Mouse (Mus musculus) telencephalon, adult 2 months (tissue): ENCODE data around the gene Nkiras1.
"Not testable (repeated sequence)": the region's sequence is repeated elsewhere in the genome, so short reads cannot be mapped to it uniquely, and the experiment has no call there.

Experiments
- DNase-seq: peaks from one replicate; pipeline ENCODE4 v3.0.0-alpha.2; 2011; ENCODE audit warnings: low read depth, low spot score

Nkiras1 gene

GRCm38 (mm10) chr14:18270529-18271441 lies at the start of gene Nkiras1, which contains the start of gene Rpl15:
TSS of gene Nkiras1 (plus strand) at chr14:18271136.
TSS of gene Rpl15 (minus strand) at chr14:18271391.
- peak; percentile 99 for DNase-seq

GRCm38 (mm10) chr14:18221977-18222376 lies 49.0 kb upstream of the Nkiras1 start:
- no peak for DNase-seq

- not testable (repeated sequence) for DNase-seq
Measured at GRCm38 (mm10) chr14:18225431-18225830, 45.5 kb upstream of the Nkiras1 start.

- DNase-seq = not testable (repeated sequence)
Measured at GRCm38 (mm10) chr14:18226181-18226580, 44.8 kb upstream of the Nkiras1 start.

- not testable (repeated sequence) for DNase-seq
Measured at GRCm38 (mm10) chr14:18229751-18230150, 41.2 kb upstream of the Nkiras1 start.

GRCm38 (mm10) chr14:18231866-18232265 lies 39.1 kb upstream of the Nkiras1 start:
- not testable (repeated sequence) for DNase-seq

- DNase-seq = no peak
Measured at GRCm38 (mm10) chr14:18233076-18233475, 37.9 kb upstream of the Nkiras1 start.

- no peak for DNase-seq
Measured at GRCm38 (mm10) chr14:18233981-18234960, 36.7 kb upstream of the Nkiras1 start.

- DNase-seq = not testable (repeated sequence)
Measured at GRCm38 (mm10) chr14:18236496-18237235, 34.3 kb upstream of the Nkiras1 start.

- DNase-seq = no peak
Measured at GRCm38 (mm10) chr14:18237381-18237780, 33.6 kb upstream of the Nkiras1 start.

GRCm38 (mm10) chr14:18238131-18238749 lies 32.7 kb upstream of the Nkiras1 start:
- DNase-seq = peak; percentile 76

- DNase-seq = peak; percentile 97
Measured at GRCm38 (mm10) chr14:18238750-18239731, 31.9 kb upstream of the Nkiras1 start, which contains the start of gene Nr1d2. TSS of gene Nr1d2 (minus strand) at chr14:18239127.

- DNase-seq = no peak
Measured at GRCm38 (mm10) chr14:18240132-18240531, 30.8 kb upstream of the Nkiras1 start.

- no peak for DNase-seq
Measured at GRCm38 (mm10) chr14:18241786-18242185, 29.1 kb upstream of the Nkiras1 start.

- DNase-seq = no peak
Measured at GRCm38 (mm10) chr14:18242638-18243130, 28.3 kb upstream of the Nkiras1 start.

GRCm38 (mm10) chr14:18261203-18261602 lies 9.7 kb upstream of the Nkiras1 start:
- DNase-seq = no peak

- DNase-seq = peak; percentile 35
Measured at GRCm38 (mm10) chr14:18263427-18263826, 7.5 kb upstream of the Nkiras1 start.

- DNase-seq = not testable (repeated sequence)
Measured at GRCm38 (mm10) chr14:18269947-18270528, 898 bp upstream of the Nkiras1 start.

GRCm38 (mm10) chr14:18271666-18272065 lies 730 bp downstream of the Nkiras1 start:
- no peak for DNase-seq
